Mouse (Mus musculus) testis, postnatal 14 days (tissue): ENCODE results near the gene Nup98.

Experiments
- DNase-seq: peaks from one replicate; pipeline ENCODE4 v3.0.0; 2021; ENCODE audit warnings: low spot score

Gene Nup98

DNA sequence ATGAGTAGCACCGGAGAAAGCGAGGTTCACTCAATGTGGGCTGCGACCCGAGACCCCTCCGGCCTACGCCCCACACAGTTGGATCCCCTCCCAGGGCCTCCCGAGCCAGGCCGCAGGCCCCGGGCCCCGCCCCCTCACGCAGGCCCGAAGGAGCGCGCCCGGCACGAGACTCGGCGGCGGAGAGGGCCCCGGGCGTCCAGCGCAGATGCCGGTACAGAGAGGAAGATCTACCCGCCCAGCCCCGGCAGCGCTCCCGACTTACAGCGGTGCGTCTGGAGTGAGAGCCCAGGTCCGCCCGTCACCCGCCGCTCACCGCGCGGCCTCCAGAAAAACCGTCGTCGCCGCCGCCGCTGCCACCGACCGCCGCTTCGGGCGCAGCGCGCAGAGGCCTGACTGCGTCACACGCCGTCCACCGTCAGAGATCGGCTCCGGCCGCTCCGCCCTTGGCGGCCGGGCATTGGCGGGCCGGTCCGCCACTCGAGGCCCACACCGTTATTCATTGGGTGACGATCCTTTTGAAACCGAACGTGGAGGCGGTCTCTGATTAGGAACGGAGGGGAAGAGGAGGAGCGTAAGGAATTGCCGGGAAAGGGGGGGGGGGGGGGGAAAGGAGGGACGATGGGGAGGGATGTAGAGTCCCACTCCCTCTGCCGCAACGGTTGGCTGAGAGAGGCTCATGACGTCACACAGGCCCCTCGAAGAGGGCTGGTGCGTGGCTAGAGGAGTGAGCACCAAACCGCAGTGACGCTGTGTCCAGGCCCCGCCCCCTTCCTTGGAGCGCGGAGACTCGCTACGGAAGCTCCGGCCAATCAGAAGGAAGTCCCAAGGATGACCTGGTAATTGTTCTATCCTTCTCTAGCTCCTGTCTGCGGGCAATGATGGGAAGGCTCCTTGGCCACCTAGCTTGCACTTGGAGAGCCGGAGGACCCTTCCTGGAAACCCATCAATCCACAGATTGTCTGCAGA, at the start of gene Nup98, which contains the start of gene Pgap2:
Gene Nup98 (minus strand): TSS at position 421 of the 966 bp plus-strand sequence.
Gene Pgap2 (plus strand): TSS at position 453 of the 966 bp plus-strand sequence.
- DNase-seq, result peak; percentile 98

DNA sequence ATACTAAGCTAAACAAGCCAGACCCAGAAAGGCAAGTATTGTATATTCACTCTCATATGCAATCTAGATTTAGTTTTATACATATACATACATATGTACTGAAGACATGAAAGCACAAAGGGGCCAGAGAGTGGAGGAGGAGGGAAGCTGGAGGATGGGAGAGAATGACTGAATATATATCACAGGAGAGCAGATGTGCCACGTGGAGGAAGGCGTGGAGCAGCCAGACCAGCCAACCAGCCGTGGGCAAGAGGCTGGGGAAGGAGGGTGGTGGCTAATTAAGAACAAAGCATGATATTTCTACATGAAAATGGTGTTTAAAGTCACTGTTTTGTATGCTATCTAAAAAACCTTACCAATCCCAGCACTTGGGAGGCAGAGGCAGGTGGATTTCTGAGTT, 48.8 kb upstream of the Nup98 start:
- no peak for DNase-seq

- peak; percentile 50 for DNase-seq
These were observed 48.2 kb upstream of the Nup98 start for GRCm38 (mm10) chr7:102258189-102258588.

DNA sequence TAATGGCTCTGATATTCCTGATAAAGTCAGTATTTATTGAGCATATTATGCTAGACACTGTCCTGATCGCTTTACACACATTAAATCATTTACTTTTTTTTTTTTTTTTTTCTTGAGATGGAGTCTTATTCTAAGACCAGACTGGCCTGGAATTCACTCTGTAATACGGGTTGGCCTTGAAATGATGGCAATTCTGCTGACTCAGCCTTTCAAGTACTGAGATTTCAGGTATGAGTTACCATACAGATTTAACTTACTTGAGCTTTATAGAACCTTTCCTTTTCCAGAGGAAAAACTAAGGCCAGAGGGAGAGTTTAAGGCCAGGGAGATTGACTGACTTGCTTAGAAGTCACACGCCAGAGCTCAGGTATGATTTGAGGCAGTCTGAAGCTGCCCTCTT, 46.7 kb upstream of the Nup98 start:
- DNase-seq, result no peak

DNA sequence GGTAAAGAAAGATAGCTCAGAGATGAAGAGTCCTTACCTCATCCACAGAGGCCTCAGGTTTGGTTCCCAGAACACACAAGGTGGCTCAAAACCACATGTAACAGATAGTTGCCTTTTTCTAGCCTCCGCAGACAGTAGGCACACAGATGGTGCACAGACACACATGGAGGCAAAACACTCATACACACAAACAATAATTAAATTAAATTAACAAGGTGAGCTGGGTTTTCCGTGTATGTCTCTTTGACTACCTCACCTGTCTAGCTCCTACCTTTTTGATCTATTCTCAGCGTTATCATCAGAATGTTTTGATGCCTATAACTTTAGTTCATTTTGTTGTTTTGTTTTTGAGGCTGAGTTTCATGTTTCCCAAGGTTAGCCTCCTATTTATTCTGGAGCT, 46.0 kb upstream of the Nup98 start, which contains the start of gene Rhog:
Gene Rhog (minus strand): TSS at position 101 of the 400 bp plus-strand sequence.
- DNase-seq, result no peak

- DNase-seq, result no peak
These were observed 43.7 kb upstream of the Nup98 start for GRCm38 (mm10) chr7:102253631-102254030.

DNA sequence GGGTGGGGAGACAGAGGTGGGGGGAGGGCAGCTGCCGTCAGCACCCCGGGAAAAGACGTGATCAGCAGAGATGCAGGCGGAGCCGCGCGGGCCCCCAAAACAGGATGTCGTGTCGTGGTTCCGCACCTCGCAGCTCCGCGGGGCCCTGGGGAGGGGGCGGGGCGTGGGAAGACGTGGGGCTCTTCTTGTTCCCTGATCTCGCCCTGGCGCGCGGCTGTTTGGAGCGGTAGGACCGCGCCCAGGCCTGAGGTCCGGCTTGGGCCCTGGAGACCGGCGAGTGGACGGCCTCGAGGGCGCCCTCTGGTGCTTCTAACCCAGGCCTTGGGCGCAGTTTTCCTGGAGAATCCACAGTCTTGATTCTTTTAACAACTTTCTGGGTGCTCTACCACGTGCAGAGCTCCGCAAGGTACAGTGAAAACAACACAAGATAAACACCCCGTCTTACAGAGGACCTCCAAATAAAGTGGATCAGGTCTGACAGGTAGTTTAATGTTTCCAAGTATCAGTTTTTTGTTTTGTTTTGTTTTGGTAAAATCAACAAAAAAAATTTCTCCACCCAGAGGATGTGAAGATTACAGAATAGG, 40.7 kb upstream of the Nup98 start:
- peak; percentile 86 for DNase-seq

GRCm38 (mm10) chr7:102249896-102250630, 40.1 kb upstream of the Nup98 start:
- peak; percentile 77 for DNase-seq

DNA sequence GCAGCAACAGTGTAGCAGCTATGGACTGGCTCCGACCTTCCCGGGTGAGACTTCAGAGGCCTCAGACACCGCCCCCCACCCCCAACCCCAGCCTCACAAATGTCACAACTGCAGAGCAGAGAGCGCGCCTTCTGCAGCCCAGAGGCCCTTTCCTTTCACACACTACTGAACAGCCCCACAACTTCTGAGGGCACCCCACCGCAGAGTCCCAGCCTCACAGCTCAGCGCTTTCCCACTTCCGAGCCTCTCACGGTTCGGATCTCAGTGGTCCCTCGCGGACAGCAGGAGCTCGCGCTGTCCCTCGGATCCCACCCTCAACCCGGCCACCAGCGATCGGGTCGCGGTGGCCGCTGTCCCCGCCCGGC, 39.5 kb upstream of the Nup98 start:
- DNase-seq, result peak; percentile 83

DNA sequence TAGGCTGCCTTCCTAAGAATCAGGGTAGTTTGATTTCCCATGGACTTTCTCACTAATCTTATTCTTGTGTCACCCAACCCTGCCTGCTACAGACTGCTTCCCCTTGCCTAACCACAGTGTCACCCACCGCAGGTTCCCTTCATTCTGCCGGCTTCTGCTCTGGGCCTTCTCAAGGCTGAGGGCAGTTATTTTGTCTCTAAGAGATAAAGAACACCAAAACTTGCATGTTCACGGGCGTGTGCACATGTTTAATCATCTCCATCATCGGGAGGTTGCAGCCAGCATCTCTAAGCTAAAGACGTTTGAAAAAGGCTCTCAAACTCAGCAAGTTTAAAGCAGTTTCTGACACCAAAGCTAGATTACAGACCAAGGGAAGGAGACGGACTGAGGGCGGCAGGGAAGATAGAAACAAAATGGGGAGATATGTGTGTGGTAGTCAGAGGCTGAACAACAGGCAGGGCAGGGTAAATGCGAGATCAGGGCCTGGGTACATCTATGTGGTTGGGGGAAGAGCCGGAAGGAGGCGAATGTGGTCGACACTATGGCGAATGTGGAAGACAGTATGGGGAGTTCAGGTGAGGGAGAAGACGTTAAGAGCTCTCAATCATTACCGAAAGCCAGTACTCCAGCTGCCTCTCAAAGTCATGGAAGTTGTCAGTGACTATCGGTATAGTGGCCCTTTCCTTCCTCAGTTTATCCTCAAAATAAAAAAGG, 38.9 kb upstream of the Nup98 start:
- no peak for DNase-seq

- DNase-seq, result no peak
These were observed 37.2 kb upstream of the Nup98 start for GRCm38 (mm10) chr7:102246956-102247797.

GRCm38 (mm10) chr7:102246265-102246664, 36.3 kb upstream of the Nup98 start:
- peak; percentile 45 for DNase-seq

DNA sequence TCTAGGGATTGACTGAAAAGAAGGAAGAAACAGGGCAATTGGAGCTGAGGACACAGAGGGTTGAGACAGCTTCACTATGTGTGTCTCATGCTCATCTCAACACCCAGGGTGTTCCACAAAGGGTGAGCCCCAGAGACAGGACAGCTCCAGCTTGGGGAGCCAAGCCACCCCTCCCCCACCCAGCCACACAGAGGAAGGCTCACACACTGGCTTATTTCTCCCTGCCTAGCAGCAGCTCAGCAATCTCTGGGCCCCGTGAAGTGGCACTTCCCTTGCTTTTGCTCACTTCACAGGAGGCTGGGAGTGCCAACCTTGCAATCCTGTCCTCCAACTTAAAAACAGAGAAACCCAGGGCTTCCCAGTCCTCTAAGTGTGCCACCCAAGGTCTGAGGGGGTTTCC, 35.8 kb upstream of the Nup98 start:
- DNase-seq, result no peak

- no peak for DNase-seq
These were observed 35.0 kb upstream of the Nup98 start for GRCm38 (mm10) chr7:102244782-102245535.

DNA sequence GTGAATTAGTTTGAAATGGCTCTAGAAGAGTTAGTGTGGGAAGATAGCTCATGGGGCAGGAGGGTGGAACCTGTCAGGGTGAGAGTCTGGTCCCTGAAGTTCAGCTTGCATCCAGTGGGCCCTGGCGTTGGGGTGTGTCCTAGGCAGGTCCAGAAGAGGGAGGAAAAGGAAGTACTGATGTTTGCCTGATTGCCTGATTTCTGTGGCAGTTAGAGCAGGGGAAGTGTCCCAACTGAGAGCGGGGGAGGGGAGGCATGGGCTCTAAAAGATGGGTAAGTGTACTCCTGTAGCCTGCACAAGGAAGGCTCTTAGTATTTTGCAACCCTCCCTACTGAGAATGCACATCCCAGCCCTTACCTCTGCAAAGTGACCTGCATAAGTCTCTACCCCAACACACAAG, 33.9 kb upstream of the Nup98 start:
- DNase-seq, result no peak

DNA sequence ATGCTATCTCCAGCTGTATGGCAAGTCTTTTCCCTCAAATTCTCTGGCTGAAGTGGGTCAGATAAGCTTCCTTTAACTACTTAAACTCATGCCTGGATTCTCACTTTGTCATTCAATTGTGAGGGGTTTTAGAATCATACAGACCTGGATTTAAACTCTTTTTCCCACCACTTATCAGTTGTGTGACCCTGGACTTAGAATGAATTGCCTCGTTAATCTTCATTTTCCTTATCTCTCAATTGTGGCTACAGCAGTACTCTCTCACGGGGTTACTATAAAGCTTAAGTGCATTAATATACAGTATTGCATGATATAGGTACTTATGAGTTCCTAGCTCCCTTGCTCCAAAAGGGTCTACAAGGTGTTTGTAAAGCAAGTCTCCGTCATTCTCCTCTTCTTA, 32.9 kb upstream of the Nup98 start:
- DNase-seq, result no peak

DNA sequence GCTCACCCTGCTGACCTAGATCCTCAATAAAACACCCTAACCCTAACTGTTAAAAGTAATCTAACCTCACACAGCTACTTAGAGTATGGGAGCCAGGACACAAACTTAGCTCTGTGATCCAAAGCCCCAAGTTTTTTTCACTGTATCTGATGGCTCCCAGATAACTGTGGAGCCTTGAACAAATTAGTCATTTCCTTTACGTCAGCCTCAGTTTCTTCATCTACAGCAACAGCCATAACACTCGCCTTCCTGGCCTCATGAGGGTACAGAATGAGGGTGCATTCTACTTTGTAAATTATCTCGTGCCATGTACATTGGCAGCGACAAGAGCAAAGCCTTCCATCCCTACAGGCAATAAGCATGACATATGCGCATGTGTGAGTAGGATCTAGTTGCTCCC, 32.4 kb upstream of the Nup98 start:
- DNase-seq, result no peak

- no peak for DNase-seq
These were observed 29.6 kb upstream of the Nup98 start for GRCm38 (mm10) chr7:102239591-102239990.

DNA sequence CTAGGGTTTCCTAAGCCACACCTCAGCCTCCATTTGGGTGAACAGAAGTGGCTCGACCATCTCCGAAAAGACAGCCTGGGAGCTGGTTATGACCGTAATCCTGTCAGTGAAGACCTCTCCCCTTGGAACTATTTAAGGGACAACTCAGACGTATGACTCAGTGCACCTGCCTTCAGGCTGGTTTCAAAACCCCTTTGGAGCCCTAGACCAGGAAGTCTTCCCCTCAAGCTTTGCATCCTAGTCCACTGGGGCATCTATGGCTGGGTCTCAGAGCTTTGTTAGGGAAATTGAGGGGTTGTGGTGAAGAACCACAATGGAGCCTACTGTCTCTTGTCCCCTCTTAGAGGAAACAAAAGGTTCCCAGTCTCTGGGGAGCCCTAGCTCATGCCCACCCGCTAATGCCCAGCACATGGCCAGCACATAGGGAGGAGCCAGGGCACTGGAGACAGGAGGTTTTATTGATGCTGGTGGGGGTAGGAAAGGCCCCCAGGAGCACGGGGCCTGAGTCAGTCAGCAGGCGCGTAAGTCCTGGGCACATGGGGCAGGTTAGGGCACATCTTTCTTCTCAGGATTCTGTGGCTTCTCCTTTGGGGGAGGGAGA, 28.8 kb upstream of the Nup98 start:
- no peak for DNase-seq

DNA sequence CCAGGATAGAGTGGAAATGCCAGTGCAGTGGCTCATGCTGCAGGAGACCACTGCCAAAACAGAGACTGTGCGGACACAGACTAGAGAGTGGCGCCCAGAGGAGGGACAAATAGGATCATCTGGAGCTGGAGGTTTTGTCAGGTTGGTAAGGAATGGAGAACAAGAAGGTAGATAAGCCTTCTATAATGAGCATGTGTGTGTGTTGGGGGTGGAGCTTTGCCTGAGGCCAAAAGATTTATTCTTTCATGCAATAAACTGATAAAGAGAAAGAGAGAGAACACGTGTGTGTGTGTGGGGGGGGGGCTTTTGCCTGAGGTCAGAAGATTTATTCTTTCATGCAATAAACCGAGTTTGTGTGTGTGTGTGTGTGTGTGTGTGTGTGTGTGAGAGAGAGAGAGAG, 23.1 kb upstream of the Nup98 start:
- no peak for DNase-seq
